Mouse (Mus musculus): ENCODE data around the gene Vangl1. TPM values are rescaled to one million over a fixed set of nuclear protein-coding genes. Genes with fewer than 3 reads are reported as not detected.
"Not testable (repeated sequence)": the region's sequence is repeated elsewhere in the genome, so short reads cannot be mapped to it uniquely, and the experiment has no call there.

The Vangl1 gene
- total RNA-seq, 1 experiment from 2014 or later: 6.6 TPM

DNA sequence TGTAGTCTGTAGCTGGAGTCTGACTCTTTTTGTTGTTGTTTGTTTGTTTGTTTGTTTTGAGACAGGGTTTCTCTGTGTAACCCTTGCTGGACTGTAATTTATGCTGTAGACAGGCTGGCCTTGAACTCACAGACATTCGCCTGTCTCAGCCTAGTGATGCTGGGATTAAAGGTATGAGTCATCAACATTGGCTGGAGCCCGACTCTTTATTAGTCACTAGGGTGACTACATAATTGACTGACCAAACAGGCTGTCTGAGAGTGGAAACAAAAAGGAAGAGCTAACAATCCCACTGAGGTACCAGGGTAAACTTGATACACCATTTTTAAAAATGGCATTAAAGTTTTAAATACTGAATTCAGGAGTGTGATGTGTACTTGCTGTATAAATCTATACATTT is 21.9 kb downstream of the Vangl1 start:
- no peak for ATAC-seq (replicated peaks in 1 of 2; ENCODE audit: insufficient read depth in 1 of 2, low FRiP score in 2 of 2, low TSS enrichment in 1 of 2, low read depth in 1 of 2, poor library complexity in 2 of 2, severe bottlenecking in 2 of 2)

DNA sequence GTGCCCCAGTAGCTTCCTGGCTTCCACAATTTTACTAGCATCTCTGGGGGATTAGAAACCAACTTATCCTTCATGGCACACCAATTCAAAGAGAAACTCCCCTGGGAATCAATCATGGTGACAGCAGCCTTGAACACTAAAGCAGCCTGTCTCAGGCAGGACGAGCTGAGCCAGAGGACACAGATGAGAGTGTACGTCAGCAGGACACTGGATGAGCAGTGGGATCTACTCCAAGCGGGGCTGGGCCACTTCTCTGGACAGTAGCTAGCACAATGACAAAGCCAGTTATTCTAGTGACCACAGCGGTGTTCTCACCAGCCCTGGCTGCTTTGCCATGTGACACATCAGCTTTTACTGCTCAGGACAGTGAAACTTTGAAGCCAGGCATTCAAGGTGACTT is 23.3 kb downstream of the Vangl1 start:
- ATAC-seq (replicated peaks in 1 of 2; ENCODE audit: insufficient read depth in 1 of 2, low FRiP score in 2 of 2, low TSS enrichment in 1 of 2, low read depth in 1 of 2, poor library complexity in 2 of 2, severe bottlenecking in 2 of 2): no peak

- no peak for ATAC-seq (replicated peaks in 1 of 2; ENCODE audit: insufficient read depth in 1 of 2, low FRiP score in 2 of 2, low TSS enrichment in 1 of 2, low read depth in 1 of 2, poor library complexity in 2 of 2, severe bottlenecking in 2 of 2)
Observed at GRCm38 (mm10) chr3:102180746-102181145, 23.7 kb downstream of the Vangl1 start.

DNA sequence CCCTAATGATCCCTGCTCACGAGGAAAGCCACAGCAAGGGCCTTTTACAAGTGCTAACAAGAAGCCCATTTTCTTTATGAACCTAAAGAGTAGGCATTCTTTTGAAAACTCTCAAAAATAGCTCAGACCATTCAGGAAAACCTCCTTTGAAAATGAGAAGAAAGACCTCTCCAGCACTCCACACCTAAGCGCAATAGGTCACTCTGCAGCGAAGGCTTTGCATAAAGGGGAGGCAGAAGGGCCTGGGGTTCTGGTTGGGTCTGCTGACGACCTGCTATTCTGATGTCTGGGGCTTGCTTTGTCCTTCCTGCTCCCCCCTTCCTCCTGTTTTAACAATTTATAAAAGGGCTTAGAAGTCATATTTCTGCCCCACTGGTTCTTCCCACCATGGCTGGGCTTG is 24.6 kb downstream of the Vangl1 start:
- no peak for ATAC-seq (replicated peaks in 1 of 2; ENCODE audit: insufficient read depth in 1 of 2, low FRiP score in 2 of 2, low TSS enrichment in 1 of 2, low read depth in 1 of 2, poor library complexity in 2 of 2, severe bottlenecking in 2 of 2)

DNA sequence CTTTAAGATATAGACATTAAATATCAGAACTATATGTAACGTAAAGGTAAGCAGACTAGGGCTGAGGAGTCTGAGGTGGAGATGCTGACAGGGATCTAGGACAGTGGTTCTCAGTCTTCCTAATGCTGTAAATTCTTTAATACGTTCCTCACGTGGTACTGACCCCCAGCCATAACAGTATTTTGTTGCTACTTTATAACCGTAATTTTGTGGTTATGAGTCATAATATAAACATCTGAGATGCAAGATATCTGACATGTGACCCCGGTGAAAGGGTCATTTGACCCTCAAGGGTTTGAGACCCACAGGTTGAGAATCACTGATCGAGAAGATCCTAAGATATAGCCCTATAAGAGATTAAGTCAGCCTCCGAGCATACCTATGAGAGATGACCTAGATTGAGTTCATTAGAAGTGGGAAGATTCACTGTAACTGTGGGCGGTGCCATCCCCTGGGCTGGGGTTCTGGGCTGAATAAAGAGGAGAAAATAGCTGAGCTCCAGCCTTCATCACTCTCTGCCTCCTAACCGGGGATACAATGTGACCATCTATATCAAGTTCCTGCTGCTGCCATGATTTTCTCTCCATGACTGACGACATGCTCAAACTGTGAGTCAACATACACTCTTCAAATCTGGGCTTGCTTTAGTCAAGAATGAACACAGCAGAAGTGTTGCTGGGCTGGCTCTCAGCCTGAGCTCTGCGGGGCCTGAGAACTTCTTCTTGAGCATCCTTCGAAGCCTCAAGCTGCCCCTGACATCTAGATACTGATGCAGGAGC is 26.5 kb downstream of the Vangl1 start:
- ATAC-seq (replicated peaks in 1 of 2; ENCODE audit: insufficient read depth in 1 of 2, low FRiP score in 2 of 2, low TSS enrichment in 1 of 2, low read depth in 1 of 2, poor library complexity in 2 of 2, severe bottlenecking in 2 of 2): no peak

DNA sequence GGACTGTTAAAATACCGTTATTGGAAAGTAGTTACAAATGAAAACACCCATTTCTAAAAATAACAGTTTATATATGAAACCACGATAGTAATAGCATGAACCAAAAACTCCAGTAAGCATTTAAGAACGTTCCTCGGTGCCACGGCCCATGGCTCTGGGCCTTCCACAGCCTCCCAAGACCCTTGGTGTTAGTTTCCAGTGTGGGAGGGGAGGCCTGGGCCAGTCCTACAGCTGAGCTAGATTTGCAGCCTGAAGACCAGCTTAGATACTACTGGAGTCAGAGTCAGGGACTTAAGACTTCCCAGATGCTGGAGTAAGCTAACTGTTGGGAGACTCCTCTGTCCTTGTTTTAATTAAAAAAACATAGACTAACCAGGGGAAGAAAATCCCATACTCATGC is 28.4 kb downstream of the Vangl1 start:
- ATAC-seq (replicated peaks in 1 of 2; ENCODE audit: insufficient read depth in 1 of 2, low FRiP score in 2 of 2, low TSS enrichment in 1 of 2, low read depth in 1 of 2, poor library complexity in 2 of 2, severe bottlenecking in 2 of 2): no peak

DNA sequence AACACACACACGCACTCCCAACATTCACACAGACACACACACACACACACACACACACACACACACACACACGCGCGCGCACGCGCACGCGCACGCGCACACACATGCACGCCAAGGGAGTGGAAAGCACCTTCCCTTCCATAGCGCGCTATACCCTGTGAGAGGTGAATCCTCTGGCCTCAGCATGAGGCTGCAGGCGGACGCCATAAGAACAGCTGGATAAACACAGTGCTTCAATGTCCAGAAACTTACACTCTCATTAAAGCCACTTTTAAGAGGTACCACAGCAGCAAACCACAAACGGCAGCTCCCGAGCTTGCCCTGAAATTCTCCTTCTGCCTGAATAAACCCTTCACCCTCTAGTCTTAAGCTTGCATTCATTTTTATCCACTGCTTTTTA is 28.8 kb downstream of the Vangl1 start:
- no peak for ATAC-seq (replicated peaks in 1 of 2; ENCODE audit: insufficient read depth in 1 of 2, low FRiP score in 2 of 2, low TSS enrichment in 1 of 2, low read depth in 1 of 2, poor library complexity in 2 of 2, severe bottlenecking in 2 of 2)

GRCm38 (mm10) chr3:102174118-102174865 is 30.2 kb downstream of the Vangl1 start:
- ATAC-seq (replicated peaks in 1 of 2; ENCODE audit: insufficient read depth in 1 of 2, low FRiP score in 2 of 2, low TSS enrichment in 1 of 2, low read depth in 1 of 2, poor library complexity in 2 of 2, severe bottlenecking in 2 of 2): no peak

DNA sequence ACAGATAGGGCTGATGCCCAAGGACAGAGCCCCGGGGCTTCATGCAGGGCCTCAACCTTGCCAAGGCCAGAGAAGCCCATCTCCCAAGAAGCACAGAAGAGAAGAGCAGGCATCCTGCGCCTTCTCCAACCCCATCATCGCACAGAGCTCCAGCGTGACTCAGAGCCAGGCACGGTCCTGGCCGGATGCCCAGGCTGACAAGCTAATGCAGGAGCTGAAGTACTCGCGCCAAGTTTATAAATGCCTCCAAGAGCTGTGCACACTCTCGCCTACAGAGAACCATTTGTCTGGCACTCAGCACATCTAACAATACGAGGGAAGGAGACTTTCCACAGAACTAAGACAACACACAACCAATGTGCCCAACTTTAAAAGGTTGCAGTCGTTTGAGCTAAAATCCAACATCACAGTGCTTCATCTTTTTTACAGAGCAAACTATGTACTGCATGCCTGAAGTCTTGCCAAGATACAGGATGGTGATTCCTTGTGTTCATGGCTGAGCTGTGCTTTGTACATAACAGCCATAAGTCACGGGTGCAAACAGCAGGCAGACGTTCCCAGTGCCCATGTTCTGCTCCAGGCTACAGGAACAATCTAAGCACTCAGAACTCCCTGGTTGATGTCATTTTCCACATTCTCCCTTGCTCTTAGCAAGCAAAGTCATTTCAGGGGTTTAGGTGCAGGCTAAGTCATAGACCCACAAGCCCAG is 35.1 kb downstream of the Vangl1 start:
- no peak; a peak in 1 of 4 replicates for ATAC-seq (replicated peaks in 1 of 2; ENCODE audit: insufficient read depth in 1 of 2, low FRiP score in 2 of 2, low TSS enrichment in 1 of 2, low read depth in 1 of 2, poor library complexity in 2 of 2, severe bottlenecking in 2 of 2)

GRCm38 (mm10) chr3:102167555-102168210 is 36.8 kb downstream of the Vangl1 start:
- ATAC-seq (replicated peaks in 1 of 2; ENCODE audit: insufficient read depth in 1 of 2, low FRiP score in 2 of 2, low TSS enrichment in 1 of 2, low read depth in 1 of 2, poor library complexity in 2 of 2, severe bottlenecking in 2 of 2): no peak

DNA sequence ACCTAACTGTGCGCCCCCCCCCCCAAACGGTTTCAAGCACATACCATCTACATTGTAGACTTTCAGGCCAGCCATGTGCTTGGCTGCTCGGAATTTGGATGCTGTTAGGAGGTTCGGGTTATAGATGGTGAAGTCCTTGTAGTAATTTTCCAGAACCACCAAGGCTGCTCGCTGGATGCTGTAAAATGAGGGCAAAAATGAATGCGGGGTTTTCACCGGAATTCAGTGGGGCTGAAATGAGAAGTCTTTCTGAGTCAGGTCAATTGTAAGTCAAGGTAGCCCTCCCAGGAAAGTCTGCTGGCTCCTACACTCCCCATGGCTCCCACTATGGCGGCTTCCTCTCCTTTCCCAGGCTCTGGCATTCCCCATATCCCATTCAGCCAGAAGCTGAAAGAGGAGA is 37.7 kb downstream of the Vangl1 start:
- ATAC-seq (replicated peaks in 1 of 2; ENCODE audit: insufficient read depth in 1 of 2, low FRiP score in 2 of 2, low TSS enrichment in 1 of 2, low read depth in 1 of 2, poor library complexity in 2 of 2, severe bottlenecking in 2 of 2): no peak

GRCm38 (mm10) chr3:102166287-102166620 is 38.2 kb downstream of the Vangl1 start:
- no peak for ATAC-seq (replicated peaks in 1 of 2; ENCODE audit: insufficient read depth in 1 of 2, low FRiP score in 2 of 2, low TSS enrichment in 1 of 2, low read depth in 1 of 2, poor library complexity in 2 of 2, severe bottlenecking in 2 of 2)

GRCm38 (mm10) chr3:102165536-102166286 is 38.8 kb downstream of the Vangl1 start:
- ATAC-seq (replicated peaks in 1 of 2; ENCODE audit: insufficient read depth in 1 of 2, low FRiP score in 2 of 2, low TSS enrichment in 1 of 2, low read depth in 1 of 2, poor library complexity in 2 of 2, severe bottlenecking in 2 of 2): peak; percentile 47 to 63; a peak in 2 of 4 replicates

GRCm38 (mm10) chr3:102164911-102165310 is 39.6 kb downstream of the Vangl1 start:
- no peak for ATAC-seq (replicated peaks in 1 of 2; ENCODE audit: insufficient read depth in 1 of 2, low FRiP score in 2 of 2, low TSS enrichment in 1 of 2, low read depth in 1 of 2, poor library complexity in 2 of 2, severe bottlenecking in 2 of 2)

- ATAC-seq (replicated peaks in 1 of 2; ENCODE audit: insufficient read depth in 1 of 2, low FRiP score in 2 of 2, low TSS enrichment in 1 of 2, low read depth in 1 of 2, poor library complexity in 2 of 2, severe bottlenecking in 2 of 2): not testable (repeated sequence)
Observed at GRCm38 (mm10) chr3:102163861-102164260, 40.6 kb downstream of the Vangl1 start.

DNA sequence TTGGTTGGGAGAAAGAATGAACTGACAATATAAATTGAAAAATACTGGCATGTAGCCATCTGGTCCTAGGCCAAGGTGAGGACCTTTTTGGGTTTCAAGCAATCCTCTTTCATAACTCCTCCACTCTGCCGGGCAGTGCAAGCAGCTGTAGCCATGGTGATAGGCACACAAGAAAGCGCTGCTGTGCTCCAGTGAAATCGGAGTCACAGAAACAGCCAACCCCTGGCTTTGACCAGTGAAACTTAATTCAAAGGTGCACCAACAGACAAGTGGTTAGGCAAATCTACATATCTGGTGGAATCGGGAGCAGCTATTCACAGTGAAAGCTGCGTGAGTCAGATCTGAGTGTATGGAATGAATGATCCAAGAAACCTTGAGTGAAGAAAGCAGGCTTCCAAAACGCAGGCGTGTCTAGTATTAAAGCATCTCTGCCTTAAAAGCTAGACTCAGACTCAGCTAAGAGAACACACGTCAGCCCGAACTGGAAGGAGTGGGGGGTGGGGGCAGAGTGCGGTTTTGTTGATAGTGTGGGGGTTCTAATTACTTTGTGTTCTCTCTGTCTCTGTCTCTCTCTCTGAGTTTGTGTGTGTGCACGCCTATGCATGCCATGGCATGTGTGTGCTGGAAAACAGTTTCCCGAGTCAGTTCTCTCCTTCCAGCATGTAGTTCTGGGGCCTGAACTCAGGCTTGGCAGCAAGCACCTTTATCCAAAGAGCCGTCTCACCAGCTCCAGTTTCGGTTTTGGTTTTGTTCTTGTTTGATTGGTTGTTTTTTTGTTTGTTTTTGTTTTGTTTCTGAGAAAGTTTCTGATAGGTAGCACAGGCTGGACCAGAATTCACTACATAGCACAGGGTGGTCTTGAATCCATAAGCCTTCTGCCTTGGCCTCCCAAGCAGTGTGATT is 44.8 kb downstream of the Vangl1 start:
- ATAC-seq (replicated peaks in 1 of 2; ENCODE audit: insufficient read depth in 1 of 2, low FRiP score in 2 of 2, low TSS enrichment in 1 of 2, low read depth in 1 of 2, poor library complexity in 2 of 2, severe bottlenecking in 2 of 2): 0 out of 4 replicates have a peak, but pooled peaks of 1 of the 2 experiments have one; percentile 14

Data from hematopoietic stem cell, adult 5-6 weeks (primary cell).